Mouse (Mus musculus): ENCODE data around the gene Fbxw21.

- TF ChIP-seq CTCF (IDR thresholded peaks at IDR 0.05; ENCODE audit: extremely low read depth, insufficient read length, insufficient replicate concordance, low read depth, low read length), result no peak
- no peak for TF ChIP-seq POLR2A (IDR thresholded peaks at IDR 0.05; ENCODE audit: low read depth, low read length)
Measured at GRCm38 (mm10) chr9:109095137-109095982, 66.5 kb downstream of the Fbxw21 start, which contains the start of gene Plxnb1.
